Mouse (Mus musculus): Measurements from ENCODE around the gene Akap12.

Gene Akap12

GRCm38 (mm10) chr10:4266041-4266930 lies at the start of gene Akap12:
TSS of gene Akap12 (plus strand) at chr10:4266380.
- DNase-seq: no peak

GRCm38 (mm10) chr10:4230563-4231359 lies 35.4 kb upstream of the Akap12 start:
- DNase-seq: no peak

GRCm38 (mm10) chr10:4233102-4233501 lies 33.1 kb upstream of the Akap12 start:
- DNase-seq: peak; percentile 21 to 27

- peak; percentile 20 to 48 for DNase-seq
These were observed 26.2 kb upstream of the Akap12 start for GRCm38 (mm10) chr10:4239794-4240574.

GRCm38 (mm10) chr10:4243591-4244300 lies 22.4 kb upstream of the Akap12 start:
- DNase-seq: peak in 1 of 2 experiments; percentile 18

GRCm38 (mm10) chr10:4245812-4246211 lies 20.4 kb upstream of the Akap12 start:
- no peak for DNase-seq

- DNase-seq: no peak
These were observed 19.8 kb upstream of the Akap12 start for GRCm38 (mm10) chr10:4246407-4246806.

- DNase-seq: no peak
These were observed 16.8 kb upstream of the Akap12 start for GRCm38 (mm10) chr10:4249235-4249845.

- DNase-seq: no peak
These were observed 15.5 kb upstream of the Akap12 start for GRCm38 (mm10) chr10:4250681-4251080.

GRCm38 (mm10) chr10:4253613-4254012 lies 12.6 kb upstream of the Akap12 start:
- DNase-seq: no peak

- DNase-seq: no peak
These were observed 11.7 kb upstream of the Akap12 start for GRCm38 (mm10) chr10:4254459-4254858.

GRCm38 (mm10) chr10:4260925-4261324 lies 5.3 kb upstream of the Akap12 start:
- no peak for DNase-seq

GRCm38 (mm10) chr10:4261359-4261952 lies 4.7 kb upstream of the Akap12 start:
- no peak for DNase-seq

- no peak for DNase-seq
These were observed 539 bp upstream of the Akap12 start for GRCm38 (mm10) chr10:4265641-4266040.

GRCm38 (mm10) chr10:4266931-4267310 lies 741 bp downstream of the Akap12 start:
- DNase-seq: no peak

- DNase-seq: peak in 1 of 2 experiments; percentile 10
These were observed 1.3 kb downstream of the Akap12 start for GRCm38 (mm10) chr10:4267481-4267880.

- DNase-seq: no peak
These were observed 2.0 kb downstream of the Akap12 start for GRCm38 (mm10) chr10:4268140-4268539.

- no peak for DNase-seq
These were observed 9.4 kb downstream of the Akap12 start for GRCm38 (mm10) chr10:4275572-4275971.

GRCm38 (mm10) chr10:4276081-4276480 lies 9.9 kb downstream of the Akap12 start:
- DNase-seq: no peak

- no peak for DNase-seq
These were observed 11.9 kb downstream of the Akap12 start for GRCm38 (mm10) chr10:4278041-4278440.

GRCm38 (mm10) chr10:4282395-4282794 lies 16.2 kb downstream of the Akap12 start:
- DNase-seq: no peak

Measured in lung, adult 18-20 months (tissue).